Mouse (Mus musculus) heart, adult 11 months (tissue): ENCODE results near the gene Ntn4.
A peak's percentile ranks its signal among the peaks of the same experiment; 100 is the strongest.

Source experiments
- DNase-seq: peaks from one replicate; pipeline ENCODE4 v3.0.0; 2022

Gene Ntn4

GRCm38 (mm10) chr10:93685416-93685815, 44.9 kb downstream of the Ntn4 start:
- DNase-seq = peak; percentile 8

- DNase-seq = peak; percentile 72
Measured at GRCm38 (mm10) chr10:93686579-93686978, 46.1 kb downstream of the Ntn4 start.

- DNase-seq = peak; percentile 90
Measured at GRCm38 (mm10) chr10:93687781-93688180, 47.3 kb downstream of the Ntn4 start.

- peak; percentile 94 for DNase-seq
Measured at GRCm38 (mm10) chr10:93688306-93689171, 48.1 kb downstream of the Ntn4 start.

- peak; percentile 72 for DNase-seq
Measured at GRCm38 (mm10) chr10:93691344-93691743, 50.9 kb downstream of the Ntn4 start.

GRCm38 (mm10) chr10:93695043-93695791, 54.7 kb downstream of the Ntn4 start:
- peak; percentile 78 for DNase-seq

GRCm38 (mm10) chr10:93696001-93696400, 55.5 kb downstream of the Ntn4 start:
- DNase-seq = peak; percentile 63

- DNase-seq = peak; percentile 23
Measured at GRCm38 (mm10) chr10:93697866-93698483, 57.5 kb downstream of the Ntn4 start.

- peak; percentile 52 for DNase-seq
Measured at GRCm38 (mm10) chr10:93699689-93700478, 59.4 kb downstream of the Ntn4 start.

- DNase-seq = peak; percentile 81
Measured at GRCm38 (mm10) chr10:93700589-93701363, 60.3 kb downstream of the Ntn4 start.

GRCm38 (mm10) chr10:93703946-93704345, 63.5 kb downstream of the Ntn4 start:
- DNase-seq = no peak

GRCm38 (mm10) chr10:93707149-93708075, 66.9 kb downstream of the Ntn4 start:
- peak; percentile 93 for DNase-seq

GRCm38 (mm10) chr10:93708076-93708473, 67.6 kb downstream of the Ntn4 start:
- DNase-seq = peak; percentile 77

- DNase-seq = no peak
Measured at GRCm38 (mm10) chr10:93708515-93708914, 68.0 kb downstream of the Ntn4 start.

- peak; percentile 59 for DNase-seq
Measured at GRCm38 (mm10) chr10:93709536-93709935, 69.1 kb downstream of the Ntn4 start.

GRCm38 (mm10) chr10:93721625-93722337, 81.3 kb downstream of the Ntn4 start:
- DNase-seq = no peak

- peak; percentile 94 for DNase-seq
Measured at GRCm38 (mm10) chr10:93723942-93724542, 83.6 kb downstream of the Ntn4 start.

GRCm38 (mm10) chr10:93728131-93728530, 87.7 kb downstream of the Ntn4 start:
- peak; percentile 73 for DNase-seq

GRCm38 (mm10) chr10:93730514-93730913, 90.0 kb downstream of the Ntn4 start:
- DNase-seq = peak; percentile 86
